Mouse (Mus musculus) gonadal fat pad, adult 2 months (tissue): ENCODE measurements around the gene Gm15155. TPM values are rescaled to one million over a fixed set of nuclear protein-coding genes. Genes with fewer than 3 reads are reported as not detected.
"Not testable (repeated sequence)": the region's sequence is repeated elsewhere in the genome, so short reads cannot be mapped to it uniquely, and the experiment has no call there.

Experiments
- DNase-seq: peaks from one replicate; pipeline ENCODE4 v3.0.0-alpha.2; 2012; ENCODE audit warnings: low read depth
- polyA plus RNA-seq: library from polyadenylated mRNA; depleted of rRNA; stranded (reverse); fragments of >200 nt; gene quantifications from 2 replicates; pipeline ENCODE4 v1.2.3, GENCODE M21; 2012; rRNA removed

Gene Gm15155
- polyA plus RNA-seq, 1 experiment, result not detected

- DNase-seq, result no peak
These were observed 385.2 kb downstream of the Gm15155 start for GRCm38 (mm10) chrX:156009756-156010155.

- DNase-seq, result no peak
These were observed 531.2 kb downstream of the Gm15155 start for GRCm38 (mm10) chrX:156155776-156156175.

- DNase-seq, result no peak
These were observed 547.0 kb downstream of the Gm15155 start for GRCm38 (mm10) chrX:156171587-156171986.

- not testable (repeated sequence) for DNase-seq
These were observed 679.3 kb downstream of the Gm15155 start for GRCm38 (mm10) chrX:156303806-156304205.

Other genes starting within 250 kb of the Gm15155 start
- gene Ptchd1, start 927 bp upstream of the Gm15155 start, polyA plus RNA-seq, result 0.18 and 0.27 TPM in 2 replicates